Mouse (Mus musculus) monocyte, adult 5-6 weeks (primary cell): ENCODE data around the gene Galc. TPM values are rescaled to one million over a fixed set of nuclear protein-coding genes. Genes with fewer than 3 reads are reported as not detected.

ENCODE experiments used
- ATAC-seq: fragments of 153-309, 156-312 bp; replicated peaks from 2 replicates; pipeline ENCODE4 v1.8.0; 2017; ENCODE audit warnings: mild to moderate bottlenecking; ENCODE audit not compliant: low TSS enrichment, insufficient number of reproducible peaks, severe bottlenecking, poor library complexity, low FRiP score
- total RNA-seq: library from RNA; stranded (forward); fragments of 200-1000, 200-491, 200-594 nt; gene quantifications from 3 replicates; pipeline ENCODE4 v1.2.3, GENCODE M21; 2017

The Galc gene
- total RNA-seq, 1 experiment from 2014 or later, result 10.6 TPM

DNA sequence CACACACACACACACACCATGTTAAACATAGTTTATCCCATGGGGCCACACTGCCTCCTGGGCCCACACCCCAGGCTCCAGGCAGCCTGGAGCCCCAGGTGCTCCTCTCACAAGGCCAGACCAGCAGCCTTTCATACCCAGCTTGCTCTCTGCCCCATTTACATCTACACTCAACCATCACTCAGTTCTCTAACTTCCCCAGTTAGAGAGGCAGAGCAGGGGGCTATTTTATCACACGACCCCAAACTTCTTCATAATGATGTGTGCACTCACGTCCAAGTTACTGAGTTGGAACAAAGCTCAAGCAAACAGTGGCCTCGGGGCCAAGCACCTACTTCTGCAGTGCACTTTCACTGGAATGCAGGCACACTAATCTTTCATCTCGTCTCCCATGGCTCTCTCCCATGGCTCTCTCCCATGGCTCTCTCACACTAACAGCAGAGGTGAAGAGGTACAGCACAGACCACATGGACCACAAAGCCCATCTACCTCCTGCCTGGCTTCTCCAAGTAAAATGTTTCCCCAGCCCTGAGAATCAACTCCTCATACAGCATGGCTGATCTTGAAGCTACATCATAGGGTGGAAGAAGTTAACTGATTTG is 53.7 kb downstream of the Galc start:
- ATAC-seq, result no peak

GRCm38 (mm10) chr12:98197401-98197800 is 61.9 kb downstream of the Galc start:
- no peak for ATAC-seq

DNA sequence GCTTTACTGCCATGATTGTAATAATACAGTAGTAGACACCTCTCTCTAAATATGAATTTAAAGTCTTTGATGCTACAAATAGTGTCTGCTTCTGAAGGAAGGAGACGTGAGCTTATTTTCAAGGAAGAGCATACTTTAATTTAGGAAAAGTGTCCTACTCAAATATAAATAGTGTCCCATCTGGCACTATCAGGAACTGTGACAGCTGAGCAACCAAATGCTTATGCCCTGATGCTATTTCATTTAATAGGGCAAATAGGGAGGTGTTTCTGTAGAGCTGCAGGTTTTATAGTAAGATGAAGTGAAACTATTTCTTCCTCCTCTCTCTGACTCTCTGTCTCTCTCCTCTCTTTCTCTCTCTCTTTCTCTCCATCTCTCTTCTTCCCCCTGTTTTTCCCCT is 69.1 kb downstream of the Galc start:
- ATAC-seq, result no peak

DNA sequence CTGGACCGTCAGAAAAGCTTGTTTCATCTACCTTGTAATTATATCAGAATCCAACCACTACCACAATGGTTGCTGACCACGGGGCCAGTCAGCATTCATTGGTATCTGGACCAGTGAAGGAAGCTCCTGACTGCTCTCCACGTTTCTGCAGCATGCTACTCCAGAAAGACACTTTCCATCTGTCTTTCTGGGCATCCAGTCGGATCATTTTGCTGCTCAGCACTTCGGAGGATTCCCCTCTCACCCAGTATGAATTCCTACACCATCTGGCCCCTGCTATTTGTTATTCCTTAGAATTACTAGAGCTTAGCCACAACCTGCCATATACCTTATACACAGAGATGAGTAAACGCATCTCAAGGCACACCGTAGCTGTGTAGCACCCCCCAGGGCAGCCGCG is 70.2 kb downstream of the Galc start:
- ATAC-seq, result no peak

GRCm38 (mm10) chr12:98187186-98187899 is 71.9 kb downstream of the Galc start:
- no peak for ATAC-seq

DNA sequence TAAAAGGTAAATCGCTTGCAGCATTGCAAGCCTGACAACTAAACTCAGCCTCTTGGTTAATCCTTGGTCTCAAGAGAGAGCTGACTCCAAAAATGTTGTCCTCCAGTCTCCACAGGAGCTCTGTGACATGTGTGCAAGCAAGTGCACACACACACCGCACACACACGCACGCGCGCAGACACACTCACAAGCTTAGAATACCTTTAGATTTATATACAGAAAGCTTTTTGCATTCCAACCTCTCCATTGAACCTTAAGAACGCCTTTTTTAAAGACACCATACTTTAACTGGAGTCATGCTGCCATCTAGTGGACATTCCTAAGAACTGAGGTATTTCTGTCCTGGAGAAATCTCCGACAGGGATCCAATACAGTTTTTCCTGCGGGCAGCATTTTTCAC is 77.5 kb downstream of the Galc start:
- no peak for ATAC-seq

DNA sequence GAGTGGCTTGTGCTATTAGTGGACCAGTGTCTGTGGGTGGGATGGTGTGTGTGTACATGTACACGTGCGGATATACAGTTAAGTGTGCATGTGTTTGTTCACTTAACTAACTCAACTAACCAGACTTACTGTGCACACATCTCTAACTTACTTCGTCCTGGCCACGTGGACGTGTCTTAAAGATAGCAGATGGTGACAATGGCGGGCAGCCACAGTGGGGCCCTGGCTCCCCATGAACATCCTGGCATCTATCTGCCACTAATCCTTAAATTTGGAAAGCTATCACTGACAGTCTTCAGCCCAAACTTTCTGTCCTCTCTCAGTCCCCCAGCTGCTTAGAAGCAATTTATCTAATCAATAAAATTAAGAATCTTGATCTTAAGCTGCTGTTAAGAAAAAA is 78.5 kb downstream of the Galc start:
- ATAC-seq, result no peak

- ATAC-seq, result no peak
Observed at GRCm38 (mm10) chr12:98180235-98180800, 78.9 kb downstream of the Galc start.

- no peak for ATAC-seq
Observed at GRCm38 (mm10) chr12:98179496-98179895, 79.8 kb downstream of the Galc start.

DNA sequence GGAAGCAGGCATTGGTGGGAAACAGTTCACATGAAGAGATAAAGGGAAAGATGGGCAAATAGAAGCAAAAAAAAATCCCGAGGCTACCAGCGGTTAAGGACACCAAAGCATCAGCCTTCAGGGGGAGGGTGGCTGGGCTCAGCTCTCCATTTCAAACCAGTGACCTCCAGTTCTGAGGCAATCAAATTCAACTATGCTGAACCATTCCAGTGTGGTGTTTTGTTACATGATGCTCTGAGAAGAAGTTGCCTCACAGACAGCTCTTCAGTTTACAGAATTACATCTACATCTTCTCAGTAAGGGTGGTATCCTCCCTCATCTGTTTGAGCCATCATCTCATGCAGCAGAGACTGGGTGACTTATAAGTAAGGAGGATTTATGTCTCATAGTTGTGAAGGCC is 82.6 kb downstream of the Galc start:
- ATAC-seq, result no peak

DNA sequence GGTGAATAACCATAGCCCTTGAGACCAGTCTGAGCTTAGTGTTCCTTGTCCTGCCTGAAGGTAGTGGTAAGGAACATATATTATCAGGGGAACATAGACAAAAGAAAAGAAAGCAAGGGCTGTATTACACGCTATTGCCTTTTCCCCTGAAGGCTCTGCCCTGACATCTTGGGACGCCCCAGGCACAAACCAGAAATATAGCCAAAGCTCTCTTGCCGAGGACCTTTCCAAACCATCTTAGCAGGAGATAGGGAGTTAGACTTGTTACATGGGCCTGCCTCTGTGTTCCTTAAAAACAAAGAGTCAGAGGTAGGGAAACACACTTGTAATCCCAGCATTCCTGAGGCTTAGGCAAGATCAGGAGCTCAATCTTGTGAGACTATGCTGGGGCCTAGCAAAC is 97.4 kb downstream of the Galc start:
- no peak for ATAC-seq

GRCm38 (mm10) chr12:98160867-98161266 is 98.4 kb downstream of the Galc start:
- ATAC-seq, result no peak

Other genes starting within 250 kb of the Galc start
- gene Gpr65, start 9.2 kb upstream of the Galc start, total RNA-seq, result 70.8 to 90.6 TPM (median 78.1 TPM) in 3 replicates